Mouse (Mus musculus) heart, embryonic 10.5 days (tissue): ENCODE measurements around the gene Lrsam1. TPM values are rescaled to one million over a fixed set of nuclear protein-coding genes. Genes with fewer than 3 reads are reported as not detected.

ENCODE experiments used
- DNase-seq: peaks from one replicate; pipeline ENCODE4 v3.0.0-alpha.2; 2017; ENCODE audit warnings: low spot score
- H3K27ac ChIP-seq: fragments of 300-500 bp; sonication (generic); 2 replicates; pipeline ENCODE4 v1.5.1; 2016; ENCODE audit warnings: mild to moderate bottlenecking
- H3K27me3 ChIP-seq: fragments of 300-500 bp; sonication (generic); 2 replicates; pipeline ENCODE4 v1.6.1; 2016; ENCODE audit warnings: mild to moderate bottlenecking; ENCODE audit not compliant: poor library complexity, insufficient read depth, severe bottlenecking
- H3K36me3 ChIP-seq: fragments of 300-500 bp; sonication (generic); 2 replicates; pipeline ENCODE4 v1.6.1; 2016; ENCODE audit warnings: mild to moderate bottlenecking, moderate library complexity
- H3K4me1 ChIP-seq: fragments of 300-500 bp; sonication (generic); 2 replicates; pipeline ENCODE4 v1.6.1; 2016; ENCODE audit warnings: mild to moderate bottlenecking
- H3K4me3 ChIP-seq: fragments of 300-500 bp; sonication (generic); 2 replicates; pipeline ENCODE4 v1.5.1; 2016; ENCODE audit warnings: mild to moderate bottlenecking, moderate library complexity
- H3K9me3 ChIP-seq: fragments of 300-500 bp; sonication (generic); 2 replicates; pipeline ENCODE4 v1.6.1; 2016; ENCODE audit warnings: mild to moderate bottlenecking, moderate library complexity
- WGBS: fragments of 180-500 bp; shearing (Covaris S2); methylation state at CpG from one replicate; pipeline ENCODE4 v1.1.7; 2016; 5-methylcytosine and 5-hydroxymethylcytosine counted together
- polyA plus RNA-seq: library from polyadenylated mRNA; unstranded; fragments of >200 nt; fragmentation: Nextera tagmentation; extraction: Ambion mirVana; gene quantifications from 2 replicates; pipeline ENCODE4 v1.2.1, GENCODE M21; 2016

Lrsam1 gene
- polyA plus RNA-seq, 1 experiment from 2014 or later, result 7.6 TPM

DNA sequence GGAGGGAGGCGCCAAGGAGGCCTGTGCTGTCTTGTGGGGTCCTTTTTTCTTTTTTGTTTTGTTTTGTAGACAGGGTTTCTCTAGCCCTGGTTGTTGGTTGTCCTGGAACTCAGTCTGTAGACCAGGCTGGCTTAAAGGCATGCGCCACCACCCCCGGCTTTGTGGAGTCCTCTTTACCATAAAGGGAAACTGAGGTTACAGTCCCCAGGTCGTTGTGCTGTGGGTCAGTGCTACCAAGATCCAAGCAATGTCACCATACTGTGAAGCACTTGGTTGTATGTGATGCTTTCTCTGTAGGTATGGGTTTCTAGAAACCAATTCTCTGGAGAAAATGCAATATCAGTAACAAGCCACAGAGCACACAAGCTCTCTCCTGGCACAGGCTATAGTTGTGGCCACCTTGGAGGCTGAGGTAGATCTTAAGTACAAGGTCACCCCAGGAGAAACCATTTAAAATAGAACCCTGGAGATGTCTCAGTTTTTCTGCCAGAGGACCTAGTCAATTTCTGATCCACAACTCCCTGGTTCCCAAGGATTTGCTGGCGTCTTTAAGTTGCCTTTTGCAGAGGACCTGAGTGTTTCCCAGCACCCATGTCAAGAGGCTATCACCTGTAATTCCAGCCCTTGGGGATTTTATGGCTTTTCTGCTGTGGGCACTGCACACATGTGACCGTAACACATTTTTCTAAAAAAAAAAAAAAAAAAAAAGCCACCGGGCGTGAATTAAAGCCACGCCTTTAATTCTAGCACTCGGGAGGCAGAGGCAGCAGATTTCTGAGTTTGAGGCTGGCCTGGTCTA is 3.4 kb upstream of the Lrsam1 start:
- Histone ChIP-seq H3K9me3 (no peaks in the 10 kb centered on the region), H3K36me3 (peaks cover 31% of the 10 kb centered on the region), H3K4me3 (no peak overlapping the region), H3K27me3 (no peaks in the 10 kb centered on the region), H3K4me1 (peaks cover 58% of the 10 kb centered on the region), H3K27ac (no peak overlapping the region)
- DNase-seq, result no peak
- WGBS, result 33% methylated on average over 10 of the region's 10 CpGs

DNA sequence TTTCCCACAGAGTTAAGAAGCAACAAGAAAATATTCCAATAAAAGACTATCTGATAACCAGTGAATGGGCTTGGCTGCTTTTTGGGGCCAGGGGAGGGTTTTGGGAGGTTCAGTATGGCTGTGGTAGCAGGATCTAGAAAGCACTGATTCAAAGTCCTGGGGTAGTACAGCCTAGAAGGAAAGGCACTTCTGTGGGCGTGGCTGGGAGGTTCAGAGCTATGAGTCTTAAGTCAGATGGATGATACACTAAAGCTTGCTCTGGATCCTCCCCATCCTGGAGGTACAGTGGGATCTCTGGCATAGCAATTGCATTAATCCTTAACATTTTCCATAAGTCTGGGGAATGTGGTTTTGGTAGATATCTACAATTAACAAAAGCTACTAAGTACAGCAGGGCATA is 2.6 kb upstream of the Lrsam1 start:
- H3K4me3 ChIP-seq, result peak overlapping the region; percentile 89; the same call in 1 of the 2 replicates
- peaks cover 51% of the 10 kb centered on the region for H3K4me1 ChIP-seq
- 71% methylated on average over 1 of the region's 1 CpGs for WGBS
- no peaks in the 10 kb centered on the region for H3K9me3 ChIP-seq
- DNase-seq, result no peak
- no peaks in the 10 kb centered on the region for H3K27me3 ChIP-seq
- no peak overlapping the region for H3K27ac ChIP-seq
- H3K36me3 ChIP-seq, result peaks cover 31% of the 10 kb centered on the region

DNA sequence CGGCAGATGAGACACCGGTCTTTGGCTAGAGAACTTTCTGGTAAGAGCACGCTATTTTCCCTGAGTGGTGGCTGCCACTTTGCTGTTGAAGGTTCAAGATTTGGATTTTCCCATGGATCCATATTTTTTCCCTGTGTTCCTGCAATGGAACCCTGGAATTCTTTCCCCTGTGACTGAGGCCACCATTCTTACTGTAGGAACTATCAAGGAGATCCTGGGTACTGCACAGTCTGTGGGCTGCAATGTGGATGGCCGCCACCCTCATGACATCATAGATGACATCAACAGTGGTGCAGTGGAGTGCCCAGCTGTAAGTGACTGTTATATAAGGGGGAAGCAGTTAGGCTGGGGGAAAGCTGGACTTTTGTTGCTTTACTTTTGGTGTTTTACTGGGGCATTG is 2.1 kb upstream of the Lrsam1 start:
- no peak for DNase-seq
- no peaks in the 10 kb centered on the region for H3K27me3 ChIP-seq
- H3K36me3 ChIP-seq, result peaks cover 31% of the 10 kb centered on the region
- peaks cover 49% of the 10 kb centered on the region for H3K4me1 ChIP-seq
- no peaks in the 10 kb centered on the region for H3K9me3 ChIP-seq
- H3K27ac ChIP-seq, result no peak overlapping the region
- H3K4me3 ChIP-seq, result peak overlapping the region; percentile 89
- 69% methylated on average over 4 of the region's 4 CpGs for WGBS

DNA sequence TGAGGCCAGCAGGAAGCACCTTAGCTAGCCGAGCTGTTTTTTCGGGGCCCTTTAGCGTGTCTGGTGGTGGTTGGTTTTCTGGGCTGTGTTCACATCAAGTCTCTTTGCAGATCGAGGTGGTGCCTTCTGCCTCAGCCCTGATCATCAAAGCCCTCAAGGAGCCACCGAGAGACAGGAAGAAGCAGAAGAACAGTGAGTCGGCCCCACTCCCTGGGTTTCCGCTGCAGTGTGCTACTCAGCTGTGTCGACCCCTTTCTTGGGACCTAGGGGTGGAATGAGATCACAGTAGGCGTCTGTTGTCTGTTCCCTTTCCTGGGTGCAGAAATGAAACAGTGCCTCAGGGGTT is 1.4 kb upstream of the Lrsam1 start:
- peak overlapping the region; percentile 89 for H3K4me3 ChIP-seq

DNA sequence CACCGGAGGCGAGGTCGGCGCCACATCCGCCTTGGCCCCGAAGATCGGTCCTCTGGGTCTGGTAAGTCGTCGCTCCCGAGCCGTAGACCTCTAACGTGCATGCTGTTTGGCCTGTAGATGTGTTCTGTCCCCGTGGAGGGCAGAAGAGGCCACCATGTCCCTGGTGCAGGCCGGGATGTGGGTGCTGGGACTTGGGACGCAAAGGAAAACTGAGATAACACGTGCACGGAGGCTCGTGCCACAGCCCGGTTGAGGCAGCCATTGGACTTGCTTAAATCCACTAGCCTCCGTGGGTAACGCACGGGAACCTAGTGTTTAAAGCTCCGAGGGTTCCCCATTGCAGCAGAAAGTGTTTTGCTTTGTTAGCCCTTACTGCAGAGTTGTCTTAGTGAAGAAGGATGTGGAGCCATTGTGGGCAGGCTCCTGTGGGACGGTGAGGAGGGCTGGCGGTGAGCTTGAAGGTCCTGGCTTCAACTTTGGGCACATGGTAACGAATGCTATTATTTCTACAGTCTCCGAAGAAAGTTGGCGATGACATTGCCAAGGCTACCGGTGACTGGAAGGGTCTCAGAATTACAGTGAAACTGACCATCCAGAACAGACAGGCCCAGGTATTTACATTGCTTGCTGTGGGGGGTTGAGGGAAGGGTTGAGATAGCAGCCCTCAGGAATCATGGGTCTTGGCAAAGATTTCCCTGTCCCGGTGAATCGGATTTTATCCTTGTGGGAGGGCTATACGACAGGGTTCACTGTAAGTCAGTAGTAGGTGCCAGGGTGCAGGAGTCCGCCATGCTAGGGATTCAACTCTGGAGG is 854 bp upstream of the Lrsam1 start:
- DNase-seq, result no peak

More for the DNA sequence above, 1.4 kb upstream of the Lrsam1 start:
- 11% methylated on average over 9 of the region's 9 CpGs for WGBS
- no peaks in the 10 kb centered on the region for H3K27me3 ChIP-seq
- peaks cover 34% of the 10 kb centered on the region for H3K36me3 ChIP-seq
- no peak for DNase-seq
- H3K4me1 ChIP-seq, result peaks cover 42% of the 10 kb centered on the region
- no peaks in the 10 kb centered on the region for H3K9me3 ChIP-seq
- peak overlapping the region; percentile 96 for H3K27ac ChIP-seq

DNA sequence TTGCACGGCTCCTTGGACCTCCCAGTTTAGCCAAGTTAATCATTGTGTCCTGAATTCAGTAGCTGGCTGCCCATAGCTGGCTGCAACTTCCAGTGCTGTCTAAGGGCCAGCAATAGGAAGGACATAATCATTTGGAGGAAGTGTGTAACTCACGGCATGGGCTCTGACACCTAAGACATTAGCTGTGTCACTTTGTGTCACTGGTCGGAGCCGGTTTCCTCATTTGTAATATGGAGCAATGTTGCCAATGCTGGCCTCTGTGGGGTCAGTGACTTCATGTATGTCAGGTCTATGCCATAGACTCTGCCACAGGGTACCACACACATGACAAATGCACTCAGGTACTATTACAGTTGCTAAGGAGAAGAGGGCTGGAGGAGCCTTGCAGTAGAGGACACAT is 1.1 kb downstream of the Lrsam1 start:
- H3K36me3 ChIP-seq, result peaks cover 55% of the 10 kb centered on the region
- DNase-seq, result no peak
- H3K9me3 ChIP-seq, result no peaks in the 10 kb centered on the region
- H3K4me1 ChIP-seq, result peaks cover 30% of the 10 kb centered on the region
- peak overlapping the region; percentile 89 for H3K4me3 ChIP-seq
- H3K27me3 ChIP-seq, result no peaks in the 10 kb centered on the region
- no peak overlapping the region; the same call in 1 of the 2 replicates for H3K27ac ChIP-seq
- WGBS, result 81% methylated on average over 4 of the region's 4 CpGs

More for the DNA sequence above, 854 bp upstream of the Lrsam1 start:
- Histone ChIP-seq H3K27ac (peak overlapping the region; percentile 96), H3K9me3 (no peaks in the 10 kb centered on the region), H3K4me3 (peak overlapping the region; percentile 89), H3K4me1 (peaks cover 36% of the 10 kb centered on the region), H3K27me3 (no peaks in the 10 kb centered on the region), H3K36me3 (peaks cover 35% of the 10 kb centered on the region)
- under 1% methylated on average over 33 of the region's 33 CpGs for WGBS

DNA sequence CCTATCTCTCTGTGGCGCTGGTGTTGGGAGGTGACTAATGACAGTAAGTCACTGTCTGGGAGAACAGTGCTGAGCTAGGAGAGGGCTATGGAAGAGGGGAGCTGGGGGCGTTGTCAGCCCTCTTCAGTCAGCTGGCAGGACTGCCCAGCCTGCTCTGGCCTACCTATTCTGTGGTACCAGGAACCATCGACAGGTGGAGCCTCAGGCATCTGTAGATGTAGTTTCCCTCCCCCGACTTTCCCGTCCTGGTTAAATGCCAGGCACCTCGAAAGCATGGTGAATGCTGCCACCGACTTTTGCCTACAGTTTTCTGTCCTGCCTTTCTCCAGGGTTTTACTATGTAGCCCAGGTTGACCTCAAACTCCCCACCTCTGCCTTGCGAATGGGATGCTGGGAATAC is 4.1 kb downstream of the Lrsam1 start:
- Histone ChIP-seq H3K9me3 (no peaks in the 10 kb centered on the region), H3K4me3 (no peak overlapping the region), H3K36me3 (peaks cover 54% of the 10 kb centered on the region), H3K27ac (no peak overlapping the region), H3K4me1 (peaks cover 15% of the 10 kb centered on the region), H3K27me3 (no peaks in the 10 kb centered on the region)
- no peak for DNase-seq
- WGBS, result 57% methylated on average over 8 of the region's 8 CpGs

DNA sequence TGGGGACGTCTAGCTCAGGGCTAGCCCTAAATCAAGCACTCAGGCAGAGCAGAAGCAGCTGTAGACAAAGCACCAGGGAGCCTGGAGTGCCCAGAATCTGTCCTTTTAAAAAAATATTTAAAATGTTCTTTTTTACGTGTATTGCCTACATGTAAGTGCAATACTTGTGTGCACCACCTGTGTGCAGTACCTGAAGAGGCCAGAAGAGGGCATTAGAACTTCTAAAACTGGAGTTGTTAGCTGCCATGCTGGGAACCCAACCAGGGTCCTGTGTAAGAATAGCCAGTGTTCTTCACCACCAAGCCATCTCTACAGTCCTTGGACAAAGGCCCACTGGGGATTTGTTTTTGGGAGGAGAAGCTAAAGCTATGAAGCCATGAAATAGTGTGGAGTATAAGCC is 6.8 kb downstream of the Lrsam1 start:
- H3K4me1 ChIP-seq, result peaks cover 12% of the 10 kb centered on the region
- H3K27ac ChIP-seq, result no peak overlapping the region
- 91% methylated on average over 2 of the region's 2 CpGs for WGBS
- DNase-seq, result no peak
- no peaks in the 10 kb centered on the region for H3K27me3 ChIP-seq
- peaks cover 72% of the 10 kb centered on the region for H3K36me3 ChIP-seq
- no peaks in the 10 kb centered on the region for H3K9me3 ChIP-seq
- H3K4me3 ChIP-seq, result no peak overlapping the region

DNA sequence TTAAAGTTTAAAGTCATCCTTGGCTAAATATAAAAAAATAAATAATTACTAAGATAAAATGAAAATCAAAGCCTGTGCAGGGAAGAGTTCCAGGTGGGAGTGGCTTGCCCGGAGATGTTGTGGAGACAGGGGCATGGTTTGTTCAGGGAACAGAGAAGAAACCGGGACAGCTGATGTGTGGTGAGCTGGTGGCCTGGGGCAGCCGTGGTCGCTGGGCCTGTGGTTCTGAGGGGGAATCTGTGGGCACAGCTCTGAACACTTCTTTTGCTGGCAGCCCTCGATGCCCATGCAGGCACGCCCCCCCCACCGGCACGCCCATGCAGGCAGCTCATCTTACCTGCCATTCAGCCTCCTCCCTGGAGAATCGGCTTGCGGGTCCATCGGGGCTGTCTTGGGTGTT is 14.0 kb downstream of the Lrsam1 start:
- H3K36me3 ChIP-seq, result peaks cover 70% of the 10 kb centered on the region
- 88% methylated on average over 11 of the region's 11 CpGs for WGBS

DNA sequence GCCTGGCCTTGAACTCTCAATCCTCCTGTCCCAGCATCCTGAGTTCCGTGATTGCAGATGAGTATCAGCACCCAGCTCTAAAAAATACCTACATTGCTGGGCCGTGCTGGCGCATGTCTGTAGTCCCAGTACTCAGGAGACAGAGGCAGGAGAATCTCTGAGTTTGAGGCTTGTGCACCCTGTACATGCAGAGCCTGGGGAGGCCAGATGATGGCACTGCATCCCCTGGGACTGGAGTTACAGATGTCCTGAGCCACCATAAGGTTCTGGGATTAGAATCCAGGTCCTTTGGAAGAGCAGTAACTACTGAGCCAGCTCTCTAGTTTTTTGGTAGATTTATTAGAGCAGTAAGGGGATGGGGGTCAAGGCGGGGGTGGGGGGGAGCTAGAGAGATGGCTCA is 20.9 kb downstream of the Lrsam1 start:
- DNase-seq, result no peak
- Histone ChIP-seq H3K9me3 (no peaks in the 10 kb centered on the region), H3K4me3 (no peak overlapping the region), H3K36me3 (peaks cover 67% of the 10 kb centered on the region), H3K27ac (no peak overlapping the region), H3K27me3 (no peaks in the 10 kb centered on the region), H3K4me1 (no peaks in the 10 kb centered on the region; the same call in 1 of the 2 replicates)
- WGBS, result 90% methylated on average over 4 of the region's 4 CpGs

More for the DNA sequence above, 14.0 kb downstream of the Lrsam1 start:
- Histone ChIP-seq H3K4me1 (peaks cover 8% of the 10 kb centered on the region; the same call in 1 of the 2 replicates), H3K27me3 (no peaks in the 10 kb centered on the region), H3K27ac (no peak overlapping the region), H3K4me3 (no peak overlapping the region), H3K9me3 (no peaks in the 10 kb centered on the region)
- DNase-seq, result no peak

DNA sequence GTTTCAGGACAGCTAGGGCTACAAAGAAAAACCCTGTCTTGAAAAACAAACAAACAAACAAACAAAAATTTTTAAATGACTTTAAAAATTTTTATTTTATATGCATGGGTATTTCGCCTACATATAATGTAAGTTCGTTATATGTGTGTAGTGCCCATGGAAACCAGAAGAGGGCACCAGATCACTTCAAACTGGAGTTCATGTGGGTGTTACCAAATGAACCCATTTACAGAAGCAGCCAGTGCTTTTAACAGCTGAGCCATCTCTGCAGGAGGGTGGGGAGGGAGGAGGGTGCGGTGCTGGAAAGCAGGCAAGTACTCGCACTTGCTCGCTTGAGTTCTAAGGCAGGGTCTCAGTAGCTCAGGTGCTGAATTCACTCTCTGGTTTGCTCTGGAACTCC is 22.0 kb downstream of the Lrsam1 start:
- Histone ChIP-seq H3K4me1 (no peaks in the 10 kb centered on the region; the same call in 1 of the 2 replicates), H3K27ac (no peak overlapping the region), H3K27me3 (no peaks in the 10 kb centered on the region), H3K9me3 (no peaks in the 10 kb centered on the region), H3K4me3 (no peak overlapping the region), H3K36me3 (peaks cover 63% of the 10 kb centered on the region)
- WGBS, result 62% methylated on average over 5 of the region's 5 CpGs
- no peak for DNase-seq

DNA sequence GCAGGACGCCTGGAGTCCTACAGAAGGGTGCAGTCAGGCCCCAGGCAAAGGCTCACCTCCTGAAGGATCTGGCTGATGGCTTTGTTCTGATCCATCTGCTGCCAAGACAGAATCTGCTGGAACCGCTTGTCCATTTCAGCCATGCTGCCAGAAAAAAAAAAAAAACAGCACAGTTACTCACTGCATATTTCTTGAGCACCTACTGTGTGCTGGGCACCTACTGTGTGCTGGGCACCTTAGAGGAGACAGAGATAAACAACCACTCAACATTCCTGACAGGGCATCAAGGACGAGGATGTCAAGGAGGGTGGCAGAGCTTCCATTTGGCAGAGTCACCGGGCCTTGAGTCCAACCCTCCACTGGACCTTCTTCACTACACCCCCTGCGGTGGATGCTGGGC is 22.7 kb downstream of the Lrsam1 start:
- H3K9me3 ChIP-seq, result no peaks in the 10 kb centered on the region
- H3K4me1 ChIP-seq, result no peaks in the 10 kb centered on the region; the same call in 1 of the 2 replicates
- no peak overlapping the region for H3K4me3 ChIP-seq
- no peaks in the 10 kb centered on the region for H3K27me3 ChIP-seq
- H3K27ac ChIP-seq, result no peak overlapping the region
- WGBS, result 78% methylated on average over 5 of the region's 5 CpGs
- no peak for DNase-seq
- H3K36me3 ChIP-seq, result peaks cover 67% of the 10 kb centered on the region

DNA sequence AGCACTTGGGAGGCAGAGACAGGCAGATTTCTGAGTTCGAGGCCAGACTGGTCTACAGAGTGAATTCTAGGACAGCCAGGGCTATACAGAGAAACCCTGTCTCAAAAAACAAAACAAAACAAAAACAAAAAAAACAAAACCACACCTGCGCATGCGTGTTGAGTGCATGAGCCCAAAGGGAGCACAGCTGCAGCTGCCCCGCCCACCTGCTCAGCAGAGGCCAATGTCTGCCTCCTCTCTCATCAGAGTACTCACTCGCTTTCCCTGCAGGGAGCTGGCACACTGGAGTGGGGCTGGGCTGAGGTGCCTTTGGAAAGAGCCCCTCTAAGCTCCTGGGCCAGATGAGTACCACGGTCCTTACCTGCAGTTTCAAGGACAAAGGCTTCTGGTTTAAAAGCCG is 29.7 kb downstream of the Lrsam1 start:
- no peak overlapping the region for H3K4me3 ChIP-seq
- no peaks in the 10 kb centered on the region for H3K27me3 ChIP-seq
- no peak for DNase-seq
- peaks cover 11% of the 10 kb centered on the region; the same call in 1 of the 2 replicates for H3K4me1 ChIP-seq
- H3K27ac ChIP-seq, result no peak overlapping the region
- no peaks in the 10 kb centered on the region for H3K9me3 ChIP-seq
- peaks cover 42% of the 10 kb centered on the region for H3K36me3 ChIP-seq
- 79% methylated on average over 7 of the region's 7 CpGs for WGBS
